Mouse (Mus musculus) kidney, adult 9 months (tissue): Measurements from ENCODE around the gene Alox5.

ENCODE experiments used
- DNase-seq: peaks from one replicate; pipeline ENCODE4 v3.0.0; 2022

Alox5 gene

DNA sequence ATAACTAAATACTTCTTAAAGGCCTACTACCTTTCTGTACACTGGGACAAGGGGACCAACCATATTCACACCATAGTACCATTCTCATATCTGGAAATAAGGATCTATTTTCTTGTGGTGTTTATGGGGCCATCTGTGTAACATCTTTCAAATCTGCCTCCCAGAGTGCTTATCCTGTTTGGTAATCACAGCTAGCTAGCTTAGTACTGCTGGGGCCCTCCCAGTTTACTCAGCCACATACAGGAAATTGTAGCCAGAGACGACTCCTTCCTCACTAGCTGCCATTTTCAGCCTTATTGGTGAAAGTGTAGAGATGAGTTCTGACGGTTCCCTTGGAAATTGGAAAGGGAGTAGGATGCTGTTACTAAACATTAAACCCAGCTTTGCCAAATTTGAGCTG lies 79.4 kb downstream of the Alox5 start:
- DNase-seq: no peak

DNA sequence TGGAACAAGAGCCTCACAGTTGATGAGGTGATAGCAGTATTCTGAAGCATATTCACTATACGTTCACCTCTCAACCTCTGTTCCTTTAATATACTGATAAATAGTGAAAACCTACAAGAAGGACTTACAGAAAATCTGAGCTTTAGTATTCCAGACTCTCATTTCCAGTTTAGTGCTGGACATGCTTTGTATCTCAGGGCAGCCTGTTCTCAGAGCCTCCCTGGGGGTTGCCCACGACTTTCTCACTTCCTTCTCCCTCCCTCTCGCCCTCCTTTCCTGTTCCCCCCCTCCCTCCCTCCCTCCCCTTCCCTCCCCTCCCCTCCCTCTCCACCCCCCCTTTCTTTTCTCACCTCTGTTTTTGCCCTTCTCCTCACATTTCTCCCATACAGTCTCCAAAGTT lies 80.8 kb downstream of the Alox5 start:
- DNase-seq: no peak

DNA sequence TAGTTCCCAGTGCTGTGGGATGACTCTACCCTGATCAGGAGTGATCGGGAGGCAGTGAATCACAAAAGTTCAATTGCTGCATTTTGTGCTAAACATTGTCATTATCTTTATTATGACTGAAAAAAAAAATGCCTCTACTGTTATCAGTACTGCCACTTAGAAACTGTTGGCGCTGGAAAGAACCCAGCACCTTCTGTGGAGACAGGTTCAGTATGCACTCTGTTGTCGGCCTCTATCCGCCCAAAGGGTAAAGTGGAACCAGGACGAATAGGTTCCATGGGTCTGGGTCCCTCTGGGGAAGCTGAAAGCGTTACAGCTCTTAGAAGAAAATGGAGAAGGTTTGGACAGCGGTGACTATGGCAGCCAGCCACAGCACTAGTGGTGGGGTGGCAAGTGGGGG lies 82.1 kb downstream of the Alox5 start:
- no peak for DNase-seq

DNA sequence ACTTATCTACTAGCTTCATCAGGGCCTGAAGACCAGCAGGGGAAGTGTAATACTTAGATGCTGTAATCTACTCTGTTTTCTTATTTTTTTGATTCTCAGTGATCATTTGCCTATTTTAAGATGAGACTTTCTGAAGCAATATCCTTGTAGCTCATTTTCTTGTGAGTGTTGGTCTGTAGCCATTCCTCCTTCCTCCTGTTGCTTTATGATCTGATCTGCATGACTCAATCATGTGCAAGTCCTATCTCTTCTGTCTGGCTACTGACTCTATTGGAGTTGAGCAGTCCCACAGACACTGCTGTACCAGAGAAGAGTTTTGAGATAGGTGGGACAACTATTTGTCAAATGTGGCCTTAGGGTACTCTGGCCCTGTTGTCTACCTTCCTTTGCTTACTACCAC lies 86.4 kb downstream of the Alox5 start:
- DNase-seq: no peak

DNA sequence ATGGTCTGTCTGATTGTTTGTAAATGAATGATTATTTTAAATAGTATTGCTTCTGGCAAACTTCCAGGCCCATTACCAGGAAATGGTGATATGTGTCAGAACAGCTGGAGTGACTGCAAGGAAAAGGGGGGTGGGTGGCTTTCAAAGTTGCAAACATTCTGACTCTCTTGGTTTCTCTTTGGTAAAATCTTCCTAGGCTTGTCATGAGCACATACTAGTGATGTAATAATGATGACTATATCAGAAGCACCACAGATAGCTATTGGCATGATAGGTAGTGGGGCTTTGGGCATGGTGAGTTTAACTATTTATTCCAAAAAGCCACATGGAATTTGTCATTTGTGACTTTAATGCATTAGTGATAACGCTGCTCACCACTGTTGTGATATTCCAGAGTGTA lies 86.8 kb downstream of the Alox5 start:
- DNase-seq: no peak

DNA sequence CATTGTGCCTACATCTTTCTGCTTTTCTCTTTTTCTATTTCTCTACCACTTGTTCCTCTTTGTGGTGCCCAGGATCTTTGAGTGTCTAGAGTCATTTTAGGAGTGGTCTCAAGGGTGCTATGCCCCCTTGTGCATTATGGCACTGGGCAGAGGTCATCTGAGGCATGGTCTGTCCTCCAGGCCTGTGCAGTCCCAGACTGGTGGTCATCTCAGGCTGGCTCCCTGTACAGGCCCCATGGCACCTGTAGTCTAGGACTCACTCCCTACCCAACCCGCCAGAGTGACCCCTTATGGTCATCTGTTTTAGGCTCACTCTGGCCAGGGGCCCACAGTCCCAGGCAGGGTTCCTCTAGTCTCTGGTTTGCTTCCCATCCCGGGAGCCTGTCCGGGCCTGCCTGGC lies 89.5 kb downstream of the Alox5 start:
- no peak for DNase-seq

DNA sequence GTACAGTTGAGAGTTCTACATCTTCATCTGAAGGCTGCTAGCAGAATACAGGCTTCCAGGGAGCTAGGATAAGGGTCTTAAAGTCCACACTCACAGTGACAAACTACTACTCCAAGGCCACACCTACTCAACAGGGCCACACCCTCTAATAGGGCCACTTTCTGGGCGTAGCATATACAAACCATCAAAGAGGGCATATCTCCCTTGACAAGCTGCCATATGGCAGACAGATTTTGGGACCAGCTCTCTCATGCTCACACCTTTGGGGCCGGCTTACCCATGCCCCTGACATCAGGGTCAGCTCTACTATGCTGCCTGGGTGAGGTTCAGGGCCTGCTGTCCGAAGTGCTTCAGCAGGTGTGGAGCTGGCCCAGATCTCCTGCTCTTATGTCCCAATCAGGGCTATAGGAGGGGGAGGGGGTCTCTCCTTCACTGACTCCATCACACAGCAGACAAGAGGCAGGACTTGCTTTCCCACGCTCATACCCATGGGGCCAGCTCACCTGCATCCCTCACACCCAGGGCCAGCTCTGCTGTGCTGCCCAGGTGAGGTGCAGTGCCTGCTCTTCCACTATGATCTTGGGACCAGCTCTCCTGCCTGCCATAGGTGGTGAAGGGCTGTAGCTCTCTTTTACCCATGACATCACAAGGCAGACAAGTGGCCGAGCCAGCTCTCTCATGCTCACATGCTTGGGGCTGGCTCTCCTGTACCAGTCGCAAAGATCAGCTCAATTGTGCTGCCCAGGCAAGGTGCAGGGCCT lies 90.6 kb downstream of the Alox5 start:
- no peak for DNase-seq

DNA sequence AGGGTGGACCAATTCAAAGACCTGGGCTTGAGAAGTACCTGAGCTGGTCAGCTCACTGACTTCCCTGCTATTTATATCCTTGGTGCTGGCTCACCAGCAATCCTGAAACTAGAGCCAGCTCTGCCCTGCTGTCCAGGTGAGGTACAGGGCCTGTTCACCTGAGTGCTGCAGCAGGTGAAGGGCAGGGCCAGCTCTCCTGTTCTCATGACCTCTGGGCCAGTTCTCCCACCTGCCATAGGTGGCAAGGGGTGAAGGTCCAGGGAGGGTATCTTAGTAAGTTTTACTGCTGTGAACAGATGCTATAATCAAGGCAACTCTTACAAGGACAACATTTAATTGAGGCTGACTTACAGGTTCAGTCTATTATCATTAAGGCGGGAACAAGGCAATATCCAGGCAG lies 91.2 kb downstream of the Alox5 start:
- DNase-seq: no peak

DNA sequence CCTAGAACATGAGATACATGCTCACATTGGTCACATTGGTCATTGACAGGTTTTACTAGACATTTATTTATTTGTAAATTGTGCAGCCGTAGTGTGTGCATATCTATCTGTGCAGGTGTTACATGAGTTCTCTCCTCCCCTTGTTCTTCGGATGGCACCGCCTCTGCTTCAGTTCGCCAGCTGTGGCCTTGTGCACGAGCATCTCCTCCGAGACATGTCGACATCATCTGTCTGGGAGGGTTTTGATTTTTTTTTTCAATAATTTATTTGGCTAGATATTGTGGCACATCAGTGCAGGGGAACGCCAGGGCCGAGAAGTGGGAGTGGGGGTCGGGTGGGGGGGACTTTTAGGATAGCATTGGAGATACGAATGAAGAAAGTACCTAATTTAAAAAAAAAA lies 93.0 kb downstream of the Alox5 start:
- no peak for DNase-seq

DNA sequence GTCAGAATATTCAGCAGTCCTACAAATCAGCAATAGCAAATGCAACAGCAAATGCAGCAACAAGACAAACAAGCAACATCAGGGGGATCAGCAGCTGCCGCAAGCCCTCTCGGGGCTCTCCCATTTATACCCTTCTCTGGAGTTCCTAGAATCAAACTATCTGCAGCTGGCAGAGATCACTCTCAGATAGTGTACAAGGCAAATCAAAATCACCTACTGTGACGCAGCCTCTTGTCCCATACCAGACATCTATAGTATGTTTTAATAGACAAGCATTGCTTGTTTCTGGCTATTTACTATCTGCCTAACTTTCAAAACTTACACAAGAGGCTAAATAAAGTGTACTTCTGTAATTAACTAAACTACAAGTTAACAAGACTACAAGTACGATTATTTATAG lies 99.0 kb downstream of the Alox5 start:
- no peak for DNase-seq

DNA sequence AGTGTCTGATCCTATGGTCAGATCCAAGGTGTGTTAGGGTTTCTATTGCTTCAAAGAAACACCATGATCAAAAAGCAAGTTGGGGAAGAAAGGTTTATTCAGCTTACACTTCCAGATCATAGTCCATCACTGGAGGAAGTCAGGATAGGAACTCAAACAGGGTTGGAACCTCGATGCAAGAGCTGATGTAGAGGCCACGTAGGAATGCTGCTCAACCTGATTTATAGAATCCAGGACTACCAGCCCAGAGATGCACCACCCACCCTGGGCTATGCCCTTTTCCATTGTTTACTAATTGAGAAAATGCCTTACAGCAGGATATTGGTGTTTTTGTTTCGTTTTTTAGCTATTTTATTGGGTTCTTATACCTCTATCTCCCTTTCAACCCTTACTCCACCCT lies 99.5 kb downstream of the Alox5 start:
- no peak for DNase-seq
